Mouse (Mus musculus) MEL (cell line): ENCODE results near the gene 5730480H06Rik. TPM values are rescaled to one million over a fixed set of nuclear protein-coding genes. Genes with fewer than 3 reads are reported as not detected.

Source experiments
- DNase-seq: peaks from one replicate; pipeline ENCODE4 v3.0.0; 2011; ENCODE audit warnings: low read depth, low spot score
- H3K27ac ChIP-seq: 2 replicates; pipeline ENCODE4 v1.5.1; 2012; ENCODE audit warnings: low read depth, mild to moderate bottlenecking, control low read depth, low read length, moderate library complexity; ENCODE audit not compliant: control insufficient read depth
- H3K27me3 ChIP-seq, 2 experiments: fragments of 150-350 bp in 1 of 2; sonication (generic) in 1 of 2; 2 replicates each; pipeline ENCODE4 v1.6.1; 2012; ENCODE audit warnings: low read length in 2 of 2, mild to moderate bottlenecking in 2 of 2, improper control_type of control experiment in 1 of 2, moderate library complexity in 1 of 2; ENCODE audit not compliant: insufficient read depth in 2 of 2, control insufficient read depth in 1 of 2
- H3K36me3 ChIP-seq, 2 experiments: 2 replicates each; pipeline ENCODE4 v1.6.1; 2012 to 2014; ENCODE audit warnings: low read length in 2 of 2, improper control_type of control experiment in 1 of 2, inconsistent platforms in 1 of 2, mild to moderate bottlenecking in 1 of 2; ENCODE audit not compliant: insufficient read depth in 2 of 2, control insufficient read depth in 1 of 2
- H3K4me1 ChIP-seq, 2 experiments: fragments of 150-350 bp in 1 of 2; sonication (generic) in 1 of 2; 2 replicates each; pipeline ENCODE4 v1.6.1; 2012; ENCODE audit warnings: low read length in 2 of 2, improper control_type of control experiment in 1 of 2, mild to moderate bottlenecking in 1 of 2; ENCODE audit not compliant: insufficient read depth in 2 of 2, control insufficient read depth in 1 of 2
- H3K4me3 ChIP-seq, 2 experiments: fragments of 150-350 bp in 1 of 2; sonication (generic) in 1 of 2; 2 replicates each; pipeline ENCODE4 v1.5.1; 2012; ENCODE audit warnings: low read depth in 2 of 2, low read length in 2 of 2, mild to moderate bottlenecking in 2 of 2, moderate library complexity in 2 of 2, control low read depth in 1 of 2, improper control_type of control experiment in 1 of 2; ENCODE audit not compliant: control insufficient read depth in 1 of 2, insufficient read depth in 1 of 2
- H3K79me2 ChIP-seq: 2 replicates; pipeline ENCODE4 v1.6.1; 2012; ENCODE audit warnings: mild to moderate bottlenecking, low read length, moderate library complexity; ENCODE audit not compliant: control insufficient read depth, poor library complexity, insufficient read depth
- H3K9ac ChIP-seq: 2 replicates; pipeline ENCODE4 v1.6.1; 2012; ENCODE audit warnings: low read depth, mild to moderate bottlenecking, control low read depth, low read length, moderate library complexity; ENCODE audit not compliant: control insufficient read depth, poor library complexity, severe bottlenecking
- H3K9me3 ChIP-seq: fragments of 150-350 bp; sonication (generic); replicated peaks from 2 replicates; pipeline ENCODE4 v1.6.1; 2012; ENCODE audit warnings: mild to moderate bottlenecking, low read length, improper control_type of control experiment, moderate library complexity; ENCODE audit not compliant: insufficient read depth
- CHD1 ChIP-seq: IDR thresholded peaks from 2 replicates; pipeline ENCODE4 v1.6.1; 2012; ENCODE audit warnings: low read depth, mild to moderate bottlenecking, inconsistent platforms, low read length, improper control_type of control experiment
- CTCF ChIP-seq, 3 experiments: IDR thresholded peaks in 2 of 3; conservative IDR thresholded peaks in 1 of 3; 2 replicates each; pipeline ENCODE4 v1.5.1; 2011 to 2012; ENCODE audit warnings: low read length in 3 of 3, low read depth in 2 of 3, mild to moderate bottlenecking in 2 of 3, improper control_type of control experiment in 1 of 3, inconsistent platforms in 1 of 3, mixed read lengths in 1 of 3, moderate library complexity in 1 of 3; ENCODE audit not compliant: control insufficient read depth in 1 of 3, insufficient read depth in 1 of 3, poor library complexity in 1 of 3, severe bottlenecking in 1 of 3
- ETS1 ChIP-seq: IDR thresholded peaks from 2 replicates; pipeline ENCODE4 v1.6.1; 2012; ENCODE audit warnings: low read depth, mild to moderate bottlenecking, inconsistent platforms, low read length, improper control_type of control experiment, moderate library complexity
- GATA1 ChIP-seq: IDR thresholded peaks from 2 replicates; pipeline ENCODE4 v1.6.1; 2011; ENCODE audit warnings: low read depth, low read length, improper control_type of control experiment
- MAFK ChIP-seq: IDR thresholded peaks from 2 replicates; pipeline ENCODE4 v1.6.1; 2011; ENCODE audit warnings: low read depth, mild to moderate bottlenecking, low read length, improper control_type of control experiment, borderline replicate concordance
- MAX ChIP-seq: IDR thresholded peaks from 2 replicates; pipeline ENCODE4 v1.6.1; 2011; ENCODE audit warnings: low read length, improper control_type of control experiment
- MAZ ChIP-seq: IDR thresholded peaks from 2 replicates; pipeline ENCODE4 v1.6.1; 2012; ENCODE audit warnings: low read depth, mild to moderate bottlenecking, inconsistent platforms, low read length, improper control_type of control experiment
- MEF2A ChIP-seq: IDR thresholded peaks from 2 replicates; pipeline ENCODE4 v1.6.1; 2014; ENCODE audit warnings: low read depth, mild to moderate bottlenecking, inconsistent platforms, low read length, improper control_type of control experiment; ENCODE audit not compliant: poor library complexity, insufficient replicate concordance, severe bottlenecking; ENCODE audit errors: extremely low read depth
- MXI1 ChIP-seq: IDR thresholded peaks from 2 replicates; pipeline ENCODE4 v1.6.1; 2011; ENCODE audit warnings: mild to moderate bottlenecking, low read depth, low read length, improper control_type of control experiment
- MYB ChIP-seq: IDR thresholded peaks from 2 replicates; pipeline ENCODE4 v1.6.1; 2011; ENCODE audit warnings: mild to moderate bottlenecking, low read depth, low read length, improper control_type of control experiment
- NELFE ChIP-seq: IDR thresholded peaks from 2 replicates; pipeline ENCODE4 v1.6.1; 2011; ENCODE audit warnings: low read depth, low read length, improper control_type of control experiment
- POLR2A ChIP-seq, 2 experiments: IDR thresholded peaks; 2 replicates each; pipeline ENCODE4 v1.6.1; 2011 to 2012; ENCODE audit warnings: low read length in 2 of 2, mild to moderate bottlenecking in 2 of 2, control low read depth in 1 of 2, improper control_type of control experiment in 1 of 2, low read depth in 1 of 2, moderate library complexity in 1 of 2; ENCODE audit not compliant: control insufficient read depth in 1 of 2, insufficient read depth in 1 of 2, poor library complexity in 1 of 2
- POLR2AphosphoS2 ChIP-seq: IDR thresholded peaks from 2 replicates; pipeline ENCODE4 v1.6.1; 2011; ENCODE audit warnings: low read length, improper control_type of control experiment
- POLR2AphosphoS5 ChIP-seq: IDR thresholded peaks from 2 replicates; pipeline ENCODE4 v1.6.1; 2012; ENCODE audit warnings: low read depth, borderline replicate concordance, mild to moderate bottlenecking, inconsistent platforms, low read length, moderate library complexity, mixed read lengths
- RAD21 ChIP-seq: IDR thresholded peaks from 2 replicates; pipeline ENCODE4 v1.6.1; 2011; ENCODE audit warnings: mild to moderate bottlenecking, low read depth, low read length, improper control_type of control experiment
- SMC3 ChIP-seq: IDR thresholded peaks from 2 replicates; pipeline ENCODE4 v1.6.1; 2011; ENCODE audit warnings: low read depth, low read length, improper control_type of control experiment
- TAL1 ChIP-seq: IDR thresholded peaks from 2 replicates; pipeline ENCODE4 v1.6.1; 2012; ENCODE audit warnings: mild to moderate bottlenecking, inconsistent platforms, low read length, moderate library complexity, mixed read lengths
- UBTF ChIP-seq: IDR thresholded peaks from 2 replicates; pipeline ENCODE4 v1.6.1; 2012; ENCODE audit warnings: low read depth, mild to moderate bottlenecking, inconsistent platforms, low read length, improper control_type of control experiment, moderate library complexity, borderline replicate concordance; ENCODE audit not compliant: insufficient read depth
- ZC3H11A ChIP-seq: IDR thresholded peaks from 2 replicates; pipeline ENCODE4 v1.6.1; 2012; ENCODE audit warnings: low read depth, mild to moderate bottlenecking, inconsistent platforms, low read length, improper control_type of control experiment
- ZKSCAN1 ChIP-seq: IDR thresholded peaks from 2 replicates; pipeline ENCODE4 v1.6.1; 2012; ENCODE audit warnings: low read depth, mild to moderate bottlenecking, inconsistent platforms, low read length, improper control_type of control experiment, moderate library complexity
- ZNF384 ChIP-seq: IDR thresholded peaks from 2 replicates; pipeline ENCODE4 v1.6.1; 2012; ENCODE audit warnings: low read depth, mild to moderate bottlenecking, inconsistent platforms, low read length, improper control_type of control experiment
- polyA plus RNA-seq, 2 experiments: library from polyadenylated mRNA; stranded (reverse) in 1 of 2; unstranded in 1 of 2; fragments of >175 nt in 1 of 2; fragments of >200 nt in 1 of 2; gene quantifications; 2 replicates each; pipeline versions ENCODE4 v1.2.1 to v1.2.4; 2012; ENCODE audit warnings: low replicate concordance in 2 of 2, low read depth in 1 of 2; ENCODE audit not compliant: insufficient read length in 2 of 2, insufficient read depth in 1 of 2, missing spikeins in 1 of 2
- total RNA-seq: library from RNA; depleted of rRNA; stranded (reverse); fragments of 300-350 nt; gene quantifications from 2 replicates; pipeline ENCODE4 v1.2.3, GENCODE M21; 2012

Gene 5730480H06Rik
- total and polyA plus RNA-seq, 3 experiments = 4.7 to 8.8 TPM; not detected in 1

DNA sequence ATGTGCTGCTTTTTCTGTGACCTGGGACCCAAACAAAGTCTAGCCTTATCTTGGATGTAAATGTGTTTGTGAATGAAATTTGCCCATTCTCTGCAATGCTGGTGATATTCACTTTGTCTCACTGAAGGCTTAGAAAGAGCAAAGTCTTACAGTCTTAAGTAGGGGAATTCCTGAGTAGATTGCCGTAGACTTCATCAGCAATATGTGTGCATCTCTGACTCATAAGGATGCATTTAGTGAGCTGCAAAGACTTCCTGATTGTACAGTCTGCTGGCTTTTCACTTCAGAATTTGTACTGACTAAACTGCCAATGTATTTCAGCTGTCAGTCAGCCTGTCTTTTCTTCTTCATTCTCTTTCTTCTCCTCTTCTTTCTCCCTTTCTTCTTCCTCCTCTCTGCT is 94.2 kb downstream of the 5730480H06Rik start:
- TF ChIP-seq ZKSCAN1 (no peak), MAZ (no peak), GATA1 (no peak), NELFE (no peak), TAL1 (no peak), SMC3 (no peak), MXI1 (no peak), ETS1 (no peak), POLR2AphosphoS2 (no peak), UBTF (no peak), MAFK (no peak), POLR2A (IDR thresholded peaks at IDR 0.05; ENCODE audit: control insufficient read depth in 1 of 2, insufficient read depth in 1 of 2, low read depth in 1 of 2, low read length in 2 of 2, poor library complexity in 1 of 2) (no peak), POLR2AphosphoS5 (no peak), ZNF384 (no peak), CHD1 (no peak), CTCF (IDR thresholded peaks at IDR 0.05 in 2 of 3, conservative IDR thresholded peaks at IDR 0.05 in 1 of 3; ENCODE audit: control insufficient read depth in 1 of 3, insufficient read depth in 1 of 3, low read depth in 2 of 3, low read length in 3 of 3, poor library complexity in 1 of 3, severe bottlenecking in 1 of 3) (no peak)

DNA sequence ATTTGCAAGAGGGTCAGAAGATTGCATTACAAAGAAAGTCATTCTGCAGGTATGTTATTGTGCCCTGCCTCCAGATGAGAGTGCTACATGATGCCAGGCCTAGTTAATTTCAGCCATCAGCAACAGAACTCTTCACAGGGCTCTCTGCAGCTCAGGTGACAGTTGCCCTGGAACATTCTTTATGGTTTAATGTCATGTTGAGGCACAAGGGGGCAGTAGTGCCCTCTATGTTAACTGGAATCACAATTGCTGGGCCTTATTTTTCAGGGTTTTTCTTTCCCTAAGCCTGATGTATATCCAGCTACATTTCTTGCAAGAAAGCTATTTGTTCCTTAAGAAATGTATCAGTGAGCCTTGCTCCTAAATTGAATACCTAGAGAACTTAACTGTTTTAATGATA is 102.7 kb downstream of the 5730480H06Rik start:
- H3K27me3 ChIP-seq = no peaks in the 10 kb centered on the region; a peak in 1 of 4 replicates
- H3K27ac ChIP-seq = no peak overlapping the region
- peak; percentile 28 to 83 (median 51); a peak in 5 of 6 replicates for TF ChIP-seq CTCF (IDR thresholded peaks at IDR 0.05 in 2 of 3, conservative IDR thresholded peaks at IDR 0.05 in 1 of 3; ENCODE audit: control insufficient read depth in 1 of 3, insufficient read depth in 1 of 3, low read depth in 2 of 3, low read length in 3 of 3, poor library complexity in 1 of 3, severe bottlenecking in 1 of 3)
- TF ChIP-seq SMC3 = peak; percentile 96
- TF ChIP-seq MAX = no peak
- TF ChIP-seq MEF2A = no peak
- TF ChIP-seq RAD21 = peak; percentile 93
- no peak for TF ChIP-seq MYB
- TF ChIP-seq ZC3H11A = peak; percentile 89
- TF ChIP-seq, all 39 proteins: peak for 4
- Histone ChIP-seq H3K4me1 (no peaks in the 10 kb centered on the region), H3K79me2 (no peaks in the 10 kb centered on the region), H3K4me3 (no peak overlapping the region), H3K9ac (no peak overlapping the region), H3K9me3 (no peaks in the 10 kb centered on the region), H3K36me3 (no peaks in the 10 kb centered on the region)
- peak; percentile 46 for DNase-seq

More for the DNA sequence above, 94.2 kb downstream of the 5730480H06Rik start:
- Histone ChIP-seq H3K36me3 (no peaks in the 10 kb centered on the region), H3K4me1 (no peaks in the 10 kb centered on the region), H3K4me3 (no peak overlapping the region), H3K9me3 (no peaks in the 10 kb centered on the region), H3K27me3 (no peaks in the 10 kb centered on the region; a peak in 1 of 4 replicates), H3K9ac (no peak overlapping the region), H3K27ac (no peak overlapping the region), H3K79me2 (no peaks in the 10 kb centered on the region)
- DNase-seq = no peak
